Mouse (Mus musculus) MEL (cell line): Measurements from ENCODE around the gene Rnasel. TPM values are rescaled to one million over a fixed set of nuclear protein-coding genes. Genes with fewer than 3 reads are reported as not detected.

Source experiments
- DNase-seq: peaks from one replicate; pipeline ENCODE4 v3.0.0; 2011; ENCODE audit warnings: low read depth, low spot score
- H3K27ac ChIP-seq: 2 replicates; pipeline ENCODE4 v1.5.1; 2012; ENCODE audit warnings: low read depth, mild to moderate bottlenecking, control low read depth, low read length, moderate library complexity; ENCODE audit not compliant: control insufficient read depth
- H3K27me3 ChIP-seq, 2 experiments: fragments of 150-350 bp in 1 of 2; sonication (generic) in 1 of 2; 2 replicates each; pipeline ENCODE4 v1.6.1; 2012; ENCODE audit warnings: low read length in 2 of 2, mild to moderate bottlenecking in 2 of 2, improper control_type of control experiment in 1 of 2, moderate library complexity in 1 of 2; ENCODE audit not compliant: insufficient read depth in 2 of 2, control insufficient read depth in 1 of 2
- H3K36me3 ChIP-seq, 2 experiments: 2 replicates each; pipeline ENCODE4 v1.6.1; 2012 to 2014; ENCODE audit warnings: low read length in 2 of 2, improper control_type of control experiment in 1 of 2, inconsistent platforms in 1 of 2, mild to moderate bottlenecking in 1 of 2; ENCODE audit not compliant: insufficient read depth in 2 of 2, control insufficient read depth in 1 of 2
- H3K4me1 ChIP-seq, 2 experiments: fragments of 150-350 bp in 1 of 2; sonication (generic) in 1 of 2; 2 replicates each; pipeline ENCODE4 v1.6.1; 2012; ENCODE audit warnings: low read length in 2 of 2, improper control_type of control experiment in 1 of 2, mild to moderate bottlenecking in 1 of 2; ENCODE audit not compliant: insufficient read depth in 2 of 2, control insufficient read depth in 1 of 2
- H3K4me3 ChIP-seq, 2 experiments: fragments of 150-350 bp in 1 of 2; sonication (generic) in 1 of 2; 2 replicates each; pipeline ENCODE4 v1.5.1; 2012; ENCODE audit warnings: low read depth in 2 of 2, low read length in 2 of 2, mild to moderate bottlenecking in 2 of 2, moderate library complexity in 2 of 2, control low read depth in 1 of 2, improper control_type of control experiment in 1 of 2; ENCODE audit not compliant: control insufficient read depth in 1 of 2, insufficient read depth in 1 of 2
- H3K79me2 ChIP-seq: 2 replicates; pipeline ENCODE4 v1.6.1; 2012; ENCODE audit warnings: mild to moderate bottlenecking, low read length, moderate library complexity; ENCODE audit not compliant: control insufficient read depth, poor library complexity, insufficient read depth
- H3K9ac ChIP-seq: 2 replicates; pipeline ENCODE4 v1.6.1; 2012; ENCODE audit warnings: low read depth, mild to moderate bottlenecking, control low read depth, low read length, moderate library complexity; ENCODE audit not compliant: control insufficient read depth, poor library complexity, severe bottlenecking
- H3K9me3 ChIP-seq: fragments of 150-350 bp; sonication (generic); replicated peaks from 2 replicates; pipeline ENCODE4 v1.6.1; 2012; ENCODE audit warnings: mild to moderate bottlenecking, low read length, improper control_type of control experiment, moderate library complexity; ENCODE audit not compliant: insufficient read depth
- BHLHE40 ChIP-seq: IDR thresholded peaks from 2 replicates; pipeline ENCODE4 v1.6.1; 2012; ENCODE audit warnings: low read depth, mild to moderate bottlenecking, inconsistent platforms, low read length, improper control_type of control experiment, borderline replicate concordance
- CTCF ChIP-seq, 3 experiments: IDR thresholded peaks in 2 of 3; conservative IDR thresholded peaks in 1 of 3; 2 replicates each; pipeline ENCODE4 v1.5.1; 2011 to 2012; ENCODE audit warnings: low read length in 3 of 3, low read depth in 2 of 3, mild to moderate bottlenecking in 2 of 3, improper control_type of control experiment in 1 of 3, inconsistent platforms in 1 of 3, mixed read lengths in 1 of 3, moderate library complexity in 1 of 3; ENCODE audit not compliant: control insufficient read depth in 1 of 3, insufficient read depth in 1 of 3, poor library complexity in 1 of 3, severe bottlenecking in 1 of 3
- E2F4 ChIP-seq: IDR thresholded peaks from 2 replicates; pipeline ENCODE4 v1.6.1; 2011; ENCODE audit warnings: low read depth, low read length, improper control_type of control experiment, borderline replicate concordance
- EP300 ChIP-seq, 2 experiments: IDR thresholded peaks; 2 replicates each; pipeline ENCODE4 v1.6.1; 2011; ENCODE audit warnings: improper control_type of control experiment in 2 of 2, low read length in 2 of 2, low read depth in 1 of 2, mild to moderate bottlenecking in 1 of 2
- MAFK ChIP-seq: IDR thresholded peaks from 2 replicates; pipeline ENCODE4 v1.6.1; 2011; ENCODE audit warnings: low read depth, mild to moderate bottlenecking, low read length, improper control_type of control experiment, borderline replicate concordance
- MAX ChIP-seq: IDR thresholded peaks from 2 replicates; pipeline ENCODE4 v1.6.1; 2011; ENCODE audit warnings: low read length, improper control_type of control experiment
- MYB ChIP-seq: IDR thresholded peaks from 2 replicates; pipeline ENCODE4 v1.6.1; 2011; ENCODE audit warnings: mild to moderate bottlenecking, low read depth, low read length, improper control_type of control experiment
- NELFE ChIP-seq: IDR thresholded peaks from 2 replicates; pipeline ENCODE4 v1.6.1; 2011; ENCODE audit warnings: low read depth, low read length, improper control_type of control experiment
- NRF1 ChIP-seq: IDR thresholded peaks from 2 replicates; pipeline ENCODE4 v1.6.1; 2014; ENCODE audit warnings: low read depth, mild to moderate bottlenecking, inconsistent platforms, low read length, improper control_type of control experiment, moderate library complexity; ENCODE audit not compliant: poor library complexity, insufficient read depth, severe bottlenecking
- POLR2AphosphoS2 ChIP-seq: IDR thresholded peaks from 2 replicates; pipeline ENCODE4 v1.6.1; 2011; ENCODE audit warnings: low read length, improper control_type of control experiment
- UBTF ChIP-seq: IDR thresholded peaks from 2 replicates; pipeline ENCODE4 v1.6.1; 2012; ENCODE audit warnings: low read depth, mild to moderate bottlenecking, inconsistent platforms, low read length, improper control_type of control experiment, moderate library complexity, borderline replicate concordance; ENCODE audit not compliant: insufficient read depth
- USF1 ChIP-seq: IDR thresholded peaks from 2 replicates; pipeline ENCODE4 v1.6.1; 2014; ENCODE audit warnings: low read depth, mild to moderate bottlenecking, inconsistent platforms, low read length, improper control_type of control experiment, moderate library complexity
- polyA plus RNA-seq, 2 experiments: library from polyadenylated mRNA; stranded (reverse) in 1 of 2; unstranded in 1 of 2; fragments of >175 nt in 1 of 2; fragments of >200 nt in 1 of 2; gene quantifications; 2 replicates each; pipeline versions ENCODE4 v1.2.1 to v1.2.4; 2012; ENCODE audit warnings: low replicate concordance in 2 of 2, low read depth in 1 of 2; ENCODE audit not compliant: insufficient read length in 2 of 2, insufficient read depth in 1 of 2, missing spikeins in 1 of 2
- total RNA-seq: library from RNA; depleted of rRNA; stranded (reverse); fragments of 300-350 nt; gene quantifications from 2 replicates; pipeline ENCODE4 v1.2.3, GENCODE M21; 2012

Rnasel gene
- total and polyA plus RNA-seq, 3 experiments: 5.2 to 8.1 TPM; not detected in 1

- Histone ChIP-seq H3K9ac (no peak overlapping the region), H3K79me2 (no peaks in the 10 kb centered on the region), H3K36me3 (no peaks in the 10 kb centered on the region), H3K27ac (no peak overlapping the region), H3K4me3 (no peak overlapping the region), H3K4me1 (no peaks in the 10 kb centered on the region), H3K27me3 (no peaks in the 10 kb centered on the region), H3K9me3 (no peaks in the 10 kb centered on the region)
- DNase-seq: no peak
- TF ChIP-seq MAFK: no peak
- TF ChIP-seq CTCF (IDR thresholded peaks at IDR 0.05 in 2 of 3, conservative IDR thresholded peaks at IDR 0.05 in 1 of 3; ENCODE audit: control insufficient read depth in 1 of 3, insufficient read depth in 1 of 3, low read depth in 2 of 3, low read length in 3 of 3, poor library complexity in 1 of 3, severe bottlenecking in 1 of 3): no peak
- TF ChIP-seq BHLHE40: no peak
- TF ChIP-seq UBTF: no peak
- no peak for TF ChIP-seq POLR2AphosphoS2
These were observed 45.7 kb upstream of the Rnasel start for GRCm38 (mm10) chr1:153703445-153703991.

- Histone ChIP-seq H3K27me3 (no peaks in the 10 kb centered on the region), H3K79me2 (no peaks in the 10 kb centered on the region), H3K9ac (no peak overlapping the region), H3K9me3 (no peaks in the 10 kb centered on the region), H3K27ac (no peak overlapping the region), H3K4me3 (no peak overlapping the region), H3K36me3 (no peaks in the 10 kb centered on the region), H3K4me1 (no peaks in the 10 kb centered on the region)
- TF ChIP-seq NELFE (no peak), NRF1 (no peak), USF1 (no peak), MYB (no peak)
- DNase-seq: no peak
These were observed 45.1 kb upstream of the Rnasel start for GRCm38 (mm10) chr1:153704174-153704573.

DNA sequence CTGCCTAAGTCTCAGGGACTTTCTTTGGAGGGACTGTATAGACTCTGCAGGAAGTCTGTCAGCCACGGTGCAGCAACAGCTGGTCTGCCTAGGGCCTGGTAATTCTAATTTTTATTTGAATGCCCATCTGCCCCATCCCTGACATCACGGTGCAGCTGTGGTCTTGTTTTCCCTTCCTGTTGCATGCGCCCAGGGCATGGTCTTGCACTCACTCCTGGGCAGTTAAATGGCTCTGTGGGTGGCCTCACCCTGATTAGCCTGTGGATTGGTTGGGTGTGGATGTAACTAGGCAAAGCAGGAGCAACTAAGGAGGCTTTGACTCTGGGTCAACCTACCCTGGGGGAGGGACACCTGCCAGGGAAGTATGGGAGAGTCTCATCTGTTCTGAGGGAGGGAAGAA, 44.2 kb upstream of the Rnasel start:
- no peaks in the 10 kb centered on the region for H3K79me2 ChIP-seq
- DNase-seq: no peak
- TF ChIP-seq E2F4: no peak
- no peak for TF ChIP-seq MAX
- no peak for TF ChIP-seq EP300 (IDR thresholded peaks at IDR 0.05; ENCODE audit: low read depth in 1 of 2, low read length in 2 of 2)

More for the DNA sequence above, 44.2 kb upstream of the Rnasel start:
- H3K9me3 ChIP-seq: no peaks in the 10 kb centered on the region
- H3K27me3 ChIP-seq: no peaks in the 10 kb centered on the region
- H3K4me3 ChIP-seq: no peak overlapping the region
- no peak overlapping the region for H3K9ac ChIP-seq
- no peak overlapping the region for H3K27ac ChIP-seq
- H3K4me1 ChIP-seq: no peaks in the 10 kb centered on the region
- H3K36me3 ChIP-seq: no peaks in the 10 kb centered on the region
